Mouse (Mus musculus) hematopoietic stem cell, adult 5-6 weeks (primary cell): Measurements from ENCODE around the gene Rapgef1. TPM values are rescaled to one million over a fixed set of nuclear protein-coding genes. Genes with fewer than 3 reads are reported as not detected.
"Not testable (repeated sequence)": the region's sequence is repeated elsewhere in the genome, so short reads cannot be mapped to it uniquely, and the experiment has no call there.

Source experiments
- ATAC-seq, 2 experiments: fragments of 125-278 bp in 1 of 2; replicated peaks in 1 of 2; 2 replicates each; pipeline ENCODE4 v1.8.0; 2016 to 2017; ENCODE audit warnings: inconsistent platforms in 2 of 2, mild to moderate bottlenecking in 2 of 2, moderate number of reproducible peaks in 2 of 2, low read depth in 1 of 2, moderate TSS enrichment in 1 of 2; ENCODE audit not compliant: low FRiP score in 2 of 2, poor library complexity in 2 of 2, severe bottlenecking in 2 of 2, insufficient read depth in 1 of 2, low TSS enrichment in 1 of 2
- total RNA-seq: library from RNA; stranded (forward); fragments of 172-1452, 232-1000 nt; gene quantifications from 2 replicates; pipeline ENCODE4 v1.2.3, GENCODE M21; 2017

The Rapgef1 gene
- total RNA-seq, 1 experiment from 2014 or later, result 32.4 TPM

DNA sequence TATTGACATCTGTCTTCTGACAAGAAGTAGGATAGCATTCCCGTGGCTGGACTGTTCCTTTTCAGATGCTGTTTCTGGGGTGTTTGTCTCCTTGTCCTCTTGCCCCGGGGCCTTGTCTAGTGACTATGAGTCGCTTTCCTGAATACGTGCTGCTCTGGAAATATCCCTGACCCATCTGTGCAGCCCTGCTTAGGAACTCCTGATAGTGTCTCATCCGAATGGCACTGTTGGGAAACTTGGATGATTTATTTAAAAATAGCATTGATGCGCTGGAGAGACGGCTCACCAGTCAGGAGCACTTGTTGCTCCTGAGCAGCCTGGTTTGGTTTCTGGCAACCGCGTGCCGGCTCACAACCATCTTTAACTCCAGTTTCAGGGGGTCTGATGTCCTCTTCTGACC lies 1.6 kb downstream of the Rapgef1 start:
- ATAC-seq, result no peak

DNA sequence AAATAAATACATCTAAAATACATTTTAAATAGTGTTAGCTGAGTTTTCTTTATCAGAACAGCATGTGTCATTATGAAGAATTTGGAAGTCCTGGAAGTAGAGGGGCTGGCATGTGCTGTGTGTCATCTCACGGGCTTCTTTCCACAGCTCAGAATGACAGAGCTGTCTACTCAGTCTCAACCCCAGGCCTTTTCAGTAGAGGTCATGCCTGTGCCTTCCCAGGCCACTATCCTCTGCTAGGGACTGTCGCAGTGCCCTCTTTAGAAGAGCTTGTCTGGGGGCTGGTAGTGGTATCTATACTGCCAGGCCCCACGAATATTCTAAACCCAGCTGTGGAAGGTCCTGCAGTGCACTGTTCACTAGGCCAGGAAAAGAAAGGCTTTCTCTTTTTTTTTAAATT lies 2.1 kb downstream of the Rapgef1 start:
- no peak for ATAC-seq

- ATAC-seq, result no peak
Observed at GRCm38 (mm10) chr2:29622126-29623005, 2.8 kb downstream of the Rapgef1 start.

DNA sequence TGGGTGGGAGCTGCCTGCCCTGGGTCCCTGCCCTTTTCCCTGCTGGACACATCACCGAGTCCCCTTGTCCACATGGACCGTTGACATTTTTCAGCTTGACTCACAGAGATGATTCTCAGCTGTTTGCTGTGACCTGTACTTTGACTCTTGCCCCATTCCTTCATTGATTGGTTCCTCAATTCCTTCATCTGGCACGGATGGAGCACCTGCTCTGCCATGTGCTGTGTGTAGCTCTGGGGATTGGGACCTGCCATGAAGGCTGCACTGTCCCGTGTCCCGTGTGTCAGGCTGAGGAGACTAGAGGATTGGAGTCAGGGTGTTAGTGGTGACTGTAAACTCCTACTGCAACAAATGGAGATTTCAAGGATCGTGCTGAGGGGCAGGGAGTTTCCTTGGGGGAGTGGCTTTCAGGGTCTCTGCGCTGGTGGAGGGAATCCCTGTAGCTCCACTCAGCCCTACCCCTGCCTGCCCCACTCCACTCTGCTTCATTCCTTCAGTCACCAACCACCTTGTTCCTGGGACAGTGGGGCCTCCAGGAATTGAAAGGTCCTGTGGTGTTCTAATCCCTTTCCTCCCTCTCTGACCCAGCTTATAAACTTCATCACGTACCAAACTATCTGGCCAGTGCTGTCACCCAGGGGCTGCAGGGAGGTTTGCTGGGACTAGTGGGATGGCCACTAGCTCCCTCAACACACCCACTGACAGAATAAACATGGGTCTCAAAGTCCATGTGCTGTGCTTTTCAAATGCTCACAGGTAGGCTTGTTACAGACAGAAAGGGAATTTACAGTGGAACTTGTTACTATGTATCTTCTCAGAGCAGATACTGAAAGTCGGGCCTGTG lies 3.9 kb downstream of the Rapgef1 start:
- ATAC-seq, result no peak

GRCm38 (mm10) chr2:29624091-29624608 lies 4.6 kb downstream of the Rapgef1 start:
- ATAC-seq, result peak; percentile 63

GRCm38 (mm10) chr2:29624739-29625138 lies 5.2 kb downstream of the Rapgef1 start:
- peak in 1 of 2 experiments; percentile 40; a peak in 1 of 4 replicates for ATAC-seq

GRCm38 (mm10) chr2:29625573-29626200 lies 6.2 kb downstream of the Rapgef1 start:
- ATAC-seq, result no peak

DNA sequence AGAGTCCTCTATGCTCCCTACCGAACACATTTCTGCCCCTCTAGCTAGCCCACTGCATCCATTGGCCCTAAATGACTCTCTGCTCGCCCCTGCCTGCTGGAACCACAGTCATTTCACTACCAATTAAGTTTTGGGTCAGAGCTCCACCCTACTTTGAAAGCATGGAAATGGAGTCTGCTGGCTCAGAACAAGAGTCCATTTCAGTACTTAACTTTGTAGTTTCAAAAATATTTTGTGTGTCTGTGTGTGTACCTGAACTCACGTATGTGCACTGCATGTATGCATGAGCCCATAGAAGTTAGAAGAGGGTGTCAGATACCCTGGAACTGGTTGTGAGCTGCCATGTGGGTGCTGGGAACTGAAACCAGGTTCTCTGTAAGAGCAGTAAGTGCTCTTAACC lies 7.8 kb downstream of the Rapgef1 start:
- ATAC-seq, result no peak

- no peak for ATAC-seq
Observed at GRCm38 (mm10) chr2:29628186-29628585, 8.7 kb downstream of the Rapgef1 start.

DNA sequence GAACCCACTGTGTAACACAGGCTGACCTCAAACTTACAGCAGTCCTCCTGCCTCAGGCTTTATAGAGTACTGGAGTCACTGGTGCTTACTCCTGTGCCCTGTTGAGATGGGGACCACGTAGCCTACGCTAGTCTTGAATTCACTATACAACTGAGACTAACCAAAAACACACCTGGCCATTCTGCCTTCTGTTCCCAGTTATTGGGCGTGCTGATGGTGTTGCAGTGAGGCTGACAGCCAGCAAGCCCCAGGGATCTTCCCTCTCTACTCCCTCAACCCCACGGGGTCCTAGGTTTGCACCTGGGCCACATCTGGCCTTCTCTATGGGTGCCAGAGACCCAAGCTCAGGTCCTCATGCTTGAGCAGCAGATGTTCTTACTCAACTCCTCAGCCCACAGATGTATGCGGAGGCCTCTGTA lies 9.3 kb downstream of the Rapgef1 start:
- ATAC-seq, result no peak

- no peak for ATAC-seq
Observed at GRCm38 (mm10) chr2:29629311-29629710, 9.8 kb downstream of the Rapgef1 start.

DNA sequence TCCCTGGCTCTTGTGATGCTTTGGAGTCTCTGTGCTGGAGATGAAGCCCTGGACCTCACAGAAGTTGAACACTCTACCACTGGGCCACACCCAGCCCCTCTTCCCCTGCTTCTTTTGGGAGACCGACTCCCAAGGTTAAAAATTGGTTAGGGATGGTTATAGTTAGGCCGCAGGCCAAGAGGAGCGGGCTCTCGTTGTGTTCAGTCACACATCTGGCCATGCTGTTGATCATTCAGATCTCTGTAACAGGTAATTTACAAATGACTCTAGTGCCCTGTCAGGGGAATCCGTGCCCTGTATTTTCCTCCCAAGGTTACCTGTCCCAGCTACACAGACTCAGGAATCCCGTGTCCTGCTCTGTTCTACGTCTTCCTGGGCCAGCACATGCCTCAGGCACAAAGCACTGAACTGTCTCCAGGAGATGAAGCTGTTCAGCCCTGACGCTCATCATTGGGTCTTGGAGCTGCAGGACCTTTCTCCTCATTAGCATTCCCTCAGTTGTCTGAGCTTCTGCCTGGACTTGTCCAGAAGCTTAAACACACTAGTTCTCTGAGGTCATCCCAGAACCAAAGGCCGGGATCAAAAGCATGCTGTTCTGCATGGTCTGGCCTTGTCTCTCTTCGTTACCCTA lies 10.7 kb downstream of the Rapgef1 start:
- ATAC-seq, result no peak

GRCm38 (mm10) chr2:29631020-29631419 lies 11.5 kb downstream of the Rapgef1 start:
- no peak for ATAC-seq

- ATAC-seq, result not testable (repeated sequence)
Observed at GRCm38 (mm10) chr2:29631564-29632167, 12.1 kb downstream of the Rapgef1 start.

- peak; percentile 75 to 79 for ATAC-seq
Observed at GRCm38 (mm10) chr2:29632168-29632662, 12.7 kb downstream of the Rapgef1 start.

- ATAC-seq, result peak in 1 of 2 experiments; percentile 18; a peak in 1 of 4 replicates
Observed at GRCm38 (mm10) chr2:29633101-29633554, 13.6 kb downstream of the Rapgef1 start.
